Mouse (Mus musculus) hindbrain, embryonic 14.5 days (tissue): ENCODE measurements at regions not wholly inside any gene's neighbourhood (a gene's known extent, or its start where the extent isn't known, plus 50 kb on each side); places are given as distances from the start of the nearest gene placed in this dataset.
A peak's percentile ranks its signal among the peaks of the same experiment; 100 is the strongest.
"Not testable (repeated sequence)": the region's sequence is repeated elsewhere in the genome, so short reads cannot be mapped to it uniquely, and the experiment has no call there.

Experiments
- ATAC-seq: fragments of 200-750 bp; cut with Nextera tagmentation; 2 replicates; pipeline ENCODE4 v1.8.0; 2017; ENCODE audit warnings: moderate number of reproducible peaks, mild to moderate bottlenecking, moderate TSS enrichment, moderate library complexity; ENCODE audit not compliant: low FRiP score
- DNase-seq: peaks from one replicate; pipeline ENCODE4 v3.0.0-alpha.2; 2015; ENCODE audit warnings: low spot score
- H3K27ac ChIP-seq: fragments of 300-500 bp; sonication (generic); 2 replicates; pipeline ENCODE4 v1.5.1; 2014; ENCODE audit warnings: mild to moderate bottlenecking, moderate library complexity
- H3K27me3 ChIP-seq: fragments of 300-500 bp; sonication (generic); 2 replicates; pipeline ENCODE4 v1.6.1; 2014; ENCODE audit warnings: mild to moderate bottlenecking, low read length, mixed read lengths; ENCODE audit not compliant: control insufficient read depth, insufficient read depth
- H3K36me3 ChIP-seq: fragments of 300-500 bp; sonication (generic); replicated peaks from 2 replicates; pipeline ENCODE4 v1.6.1; 2014; ENCODE audit not compliant: control insufficient read depth, insufficient read depth
- H3K4me1 ChIP-seq: fragments of 300-500 bp; sonication (generic); replicated peaks from 2 replicates; pipeline ENCODE4 v1.6.1; 2014; ENCODE audit warnings: antibody characterized with exemption, low read length, mixed read lengths; ENCODE audit not compliant: control insufficient read depth, insufficient read depth
- H3K4me2 ChIP-seq: fragments of 300-500 bp; sonication (generic); replicated peaks from 2 replicates; pipeline ENCODE4 v1.6.1; 2014; ENCODE audit warnings: mild to moderate bottlenecking, moderate library complexity
- H3K4me3 ChIP-seq: fragments of 300-500 bp; sonication (generic); replicated peaks from 2 replicates; pipeline ENCODE4 v1.5.1; 2014; ENCODE audit warnings: mild to moderate bottlenecking, low read length
- H3K9ac ChIP-seq: fragments of 300-500 bp; sonication (generic); 2 replicates; pipeline ENCODE4 v1.6.1; 2014
- H3K9me3 ChIP-seq: fragments of 300-500 bp; sonication (generic); 2 replicates; pipeline ENCODE4 v1.6.1; 2016; ENCODE audit warnings: low read length; ENCODE audit not compliant: control insufficient read depth
- WGBS: fragments of 180-500 bp; shearing (Covaris S2); extraction: QIAGEN DNeasy Blood & Tissue Kit; methylation state at CpG from one replicate; pipeline ENCODE4 v1.1.7; 2014; 5-methylcytosine and 5-hydroxymethylcytosine counted together

GRCm38 (mm10) chr2:53440301-53440700, 248.8 kb downstream of the Arl6ip6 start:
- not testable (repeated sequence) for H3K4me3 ChIP-seq, H3K36me3 ChIP-seq, H3K9me3 ChIP-seq, ATAC-seq, H3K4me2 ChIP-seq, H3K27me3 ChIP-seq, H3K9ac ChIP-seq, H3K27ac ChIP-seq, H3K4me1 ChIP-seq
- 65% methylated on average over 3 of the region's 3 CpGs for WGBS
- peak; percentile 57 for DNase-seq

GRCm38 (mm10) chr2:53460265-53460664, 268.7 kb downstream of the Arl6ip6 start:
- H3K4me1 ChIP-seq, result no peaks in the 10 kb centered on the region
- ATAC-seq (no peak), DNase-seq (no peak)
- no peak overlapping the region for H3K4me2 ChIP-seq
- H3K9me3 ChIP-seq, result no peaks in the 10 kb centered on the region
- 74% methylated on average over 3 of the region's 3 CpGs for WGBS
- H3K27ac ChIP-seq, result no peak overlapping the region
- no peaks in the 10 kb centered on the region for H3K27me3 ChIP-seq
- H3K4me3 ChIP-seq, result no peak overlapping the region
- no peak overlapping the region for H3K9ac ChIP-seq
- H3K36me3 ChIP-seq, result no peaks in the 10 kb centered on the region

- no peak overlapping the region for H3K9ac ChIP-seq
- no peaks in the 10 kb centered on the region for H3K4me1 ChIP-seq
- H3K36me3 ChIP-seq, result no peaks in the 10 kb centered on the region
- 79% methylated on average over 4 of the region's 4 CpGs for WGBS
- no peak overlapping the region for H3K27ac ChIP-seq
- H3K4me3 ChIP-seq, result no peak overlapping the region
- DNase-seq (no peak), ATAC-seq (no peak)
- H3K27me3 ChIP-seq, result no peaks in the 10 kb centered on the region
- no peak overlapping the region for H3K4me2 ChIP-seq
- H3K9me3 ChIP-seq, result no peaks in the 10 kb centered on the region
Observed at GRCm38 (mm10) chr2:53474455-53474854, 282.9 kb downstream of the Arl6ip6 start.

GRCm38 (mm10) chr2:53479051-53479450, 287.5 kb downstream of the Arl6ip6 start:
- not testable (repeated sequence) for H3K9me3 ChIP-seq, DNase-seq, ATAC-seq, H3K4me2 ChIP-seq, H3K4me3 ChIP-seq, H3K9ac ChIP-seq, H3K36me3 ChIP-seq, H3K27me3 ChIP-seq, H3K27ac ChIP-seq, H3K4me1 ChIP-seq
- WGBS, result 92% methylated on average over 4 of the region's 4 CpGs

GRCm38 (mm10) chr2:53488301-53488700, 296.8 kb downstream of the Arl6ip6 start:
- WGBS, result 81% methylated on average over 1 of the region's 1 CpGs
- Histone ChIP-seq H3K4me2 (no peak overlapping the region), H3K36me3 (no peaks in the 10 kb centered on the region), H3K27ac (no peak overlapping the region), H3K9me3 (no peaks in the 10 kb centered on the region), H3K4me3 (no peak overlapping the region), H3K27me3 (no peaks in the 10 kb centered on the region), H3K4me1 (peaks cover 2% of the 10 kb centered on the region; the same call in 1 of the 2 replicates), H3K9ac (no peak overlapping the region)
- DNase-seq, result no peak
- ATAC-seq, result no peak

- H3K4me2 ChIP-seq, result no peak overlapping the region
- H3K9ac ChIP-seq, result no peak overlapping the region
- H3K4me1 ChIP-seq, result peaks cover 2% of the 10 kb centered on the region; the same call in 1 of the 2 replicates
- H3K27me3 ChIP-seq, result no peaks in the 10 kb centered on the region
- DNase-seq, result peak; percentile 42
- H3K36me3 ChIP-seq, result no peaks in the 10 kb centered on the region
- H3K9me3 ChIP-seq, result no peaks in the 10 kb centered on the region
- 45% methylated on average over 4 of the region's 4 CpGs for WGBS
- peak; percentile 57; the same call in 1 of the 2 replicates for ATAC-seq
- peak overlapping the region; percentile 26; the same call in 1 of the 2 replicates for H3K27ac ChIP-seq
- H3K4me3 ChIP-seq, result no peak overlapping the region
Observed at GRCm38 (mm10) chr2:53490805-53491585, 299.5 kb downstream of the Arl6ip6 start.

- H3K4me3 ChIP-seq, result no peak overlapping the region
- no peak overlapping the region for H3K9ac ChIP-seq
- H3K4me1 ChIP-seq, result peaks cover 2% of the 10 kb centered on the region; the same call in 1 of the 2 replicates
- no peaks in the 10 kb centered on the region for H3K36me3 ChIP-seq
- H3K4me2 ChIP-seq, result no peak overlapping the region
- no peak overlapping the region for H3K27ac ChIP-seq
- 77% methylated on average over 2 of the region's 2 CpGs for WGBS
- no peaks in the 10 kb centered on the region for H3K9me3 ChIP-seq
- DNase-seq (no peak), ATAC-seq (no peak)
- H3K27me3 ChIP-seq, result no peaks in the 10 kb centered on the region
Observed at GRCm38 (mm10) chr2:53492788-53493187, 301.3 kb downstream of the Arl6ip6 start.

GRCm38 (mm10) chr2:53501657-53502274, 310.2 kb downstream of the Arl6ip6 start:
- WGBS, result 17% methylated on average over 14 of the region's 14 CpGs
- no peaks in the 10 kb centered on the region for H3K9me3 ChIP-seq
- H3K9ac ChIP-seq, result peak overlapping the region; percentile 45; the same call in 1 of the 2 replicates
- ATAC-seq, result peak; percentile 93
- H3K27ac ChIP-seq, result peak overlapping the region; percentile 69
- peak; percentile 62 for DNase-seq
- H3K4me1 ChIP-seq, result peaks cover 4% of the 10 kb centered on the region; the same call in 1 of the 2 replicates
- peak overlapping the region; percentile 51 for H3K4me2 ChIP-seq
- no peaks in the 10 kb centered on the region for H3K27me3 ChIP-seq
- no peaks in the 10 kb centered on the region for H3K36me3 ChIP-seq
- peak overlapping the region; percentile 20; the same call in 1 of the 2 replicates for H3K4me3 ChIP-seq

GRCm38 (mm10) chr2:53502275-53502667, 310.7 kb downstream of the Arl6ip6 start:
- peaks cover 4% of the 10 kb centered on the region; the same call in 1 of the 2 replicates for H3K4me1 ChIP-seq
- 42% methylated on average over 4 of the region's 4 CpGs for WGBS
- H3K9me3 ChIP-seq, result no peaks in the 10 kb centered on the region
- H3K4me3 ChIP-seq, result no peak overlapping the region
- ATAC-seq, result no peak
- H3K4me2 ChIP-seq, result peak overlapping the region; percentile 51
- H3K36me3 ChIP-seq, result no peaks in the 10 kb centered on the region
- no peak for DNase-seq
- no peaks in the 10 kb centered on the region for H3K27me3 ChIP-seq
- no peak overlapping the region for H3K9ac ChIP-seq
- H3K27ac ChIP-seq, result no peak overlapping the region
